Mouse (Mus musculus) hindbrain, embryonic 14.5 days (tissue): ENCODE measurements around the gene Zkscan7. TPM values are rescaled to one million over a fixed set of nuclear protein-coding genes. Genes with fewer than 3 reads are reported as not detected.

Experiments
- polyA plus RNA-seq: library from polyadenylated mRNA; unstranded; fragments of >200 nt; fragmentation: Nextera tagmentation; extraction: Ambion mirVana; gene quantifications from 2 replicates; pipeline ENCODE4 v1.2.1, GENCODE M21; 2014

The Zkscan7 gene
- polyA plus RNA-seq, 1 experiment from 2014 or later = 1.9 TPM

Other genes with a start within 250 kb of the Zkscan7 start
- not detected in 2 replicates for gene Topaz1, start 138.3 kb upstream of the Zkscan7 start, polyA plus RNA-seq
- gene Tcaim, start 80.1 kb upstream of the Zkscan7 start, polyA plus RNA-seq = 8.3 and 10.2 TPM in 2 replicates
- 0.56 and 0.95 TPM in 2 replicates for gene Gm35549, start 41.6 kb upstream of the Zkscan7 start, polyA plus RNA-seq
- 97.7 and 104 TPM in 2 replicates for gene Zfp445, start 19.7 kb upstream of the Zkscan7 start, polyA plus RNA-seq
- 16.1 and 17.0 TPM in 2 replicates for gene Zfp105, start 37.4 kb downstream of the Zkscan7 start, polyA plus RNA-seq
- gene 1110059G10Rik, start 65.3 kb downstream of the Zkscan7 start, polyA plus RNA-seq = 32.3 and 33.9 TPM in 2 replicates
- gene Kif15, start 65.4 kb downstream of the Zkscan7 start, polyA plus RNA-seq = 9.2 and 9.3 TPM in 2 replicates
- gene Tmem42, start 135.6 kb downstream of the Zkscan7 start, polyA plus RNA-seq = 27.6 and 29.8 TPM in 2 replicates
- 0.30 and 0.68 TPM in 2 replicates for gene Tgm4, start 149.0 kb downstream of the Zkscan7 start, polyA plus RNA-seq
- 63.6 and 71.7 TPM in 2 replicates for gene Zdhhc3, start 227.5 kb downstream of the Zkscan7 start, polyA plus RNA-seq
- gene Exosc7, start 227.5 kb downstream of the Zkscan7 start, polyA plus RNA-seq = 73.2 and 76.4 TPM in 2 replicates